Mouse (Mus musculus): ENCODE measurements around the gene Pdcd4. TPM values are rescaled to one million over a fixed set of nuclear protein-coding genes. Genes with fewer than 3 reads are reported as not detected.

The Pdcd4 gene
- total RNA-seq, 1 experiment from 2014 or later: 109 TPM

DNA sequence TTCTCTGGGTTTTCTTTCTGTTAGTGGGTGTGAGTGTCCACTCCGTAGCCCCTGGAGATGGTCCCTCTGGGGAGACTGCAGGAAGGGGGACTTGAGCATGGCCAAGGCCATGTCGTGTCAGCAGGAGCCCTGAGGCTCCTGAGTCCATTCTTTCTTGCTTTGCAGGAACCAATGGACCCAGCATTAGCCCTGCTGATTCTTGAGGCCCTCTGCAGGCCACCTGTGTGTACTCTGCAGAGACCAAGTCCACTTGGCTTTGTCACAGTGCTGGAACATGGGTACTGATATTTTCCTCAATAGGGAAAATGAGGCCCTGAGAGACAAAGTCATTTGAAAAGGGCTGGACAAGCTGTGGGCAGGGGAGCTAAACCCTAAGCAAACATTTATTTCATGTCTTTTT lies 21.5 kb upstream of the Pdcd4 start:
- no peak for DNase-seq

DNA sequence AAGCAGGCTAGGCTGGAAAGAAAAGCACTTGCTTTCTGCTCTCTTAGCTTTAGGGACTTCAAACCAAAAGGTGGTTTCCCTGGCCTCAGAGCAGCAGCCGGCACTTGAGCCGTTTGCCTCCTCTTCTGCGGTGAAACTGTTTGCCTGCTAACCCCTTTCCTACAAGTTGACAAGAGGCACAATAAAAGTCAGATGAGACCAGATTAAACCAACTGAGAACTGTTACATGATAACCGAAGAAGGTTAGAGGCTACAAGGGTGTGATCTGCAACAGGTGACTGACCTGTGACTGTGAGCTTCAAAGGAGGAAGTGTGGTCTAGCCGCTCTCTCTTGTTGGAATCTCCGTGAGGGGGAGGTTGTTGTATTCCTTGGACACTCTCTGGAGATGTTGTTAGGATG lies 20.5 kb upstream of the Pdcd4 start:
- DNase-seq: no peak

DNA sequence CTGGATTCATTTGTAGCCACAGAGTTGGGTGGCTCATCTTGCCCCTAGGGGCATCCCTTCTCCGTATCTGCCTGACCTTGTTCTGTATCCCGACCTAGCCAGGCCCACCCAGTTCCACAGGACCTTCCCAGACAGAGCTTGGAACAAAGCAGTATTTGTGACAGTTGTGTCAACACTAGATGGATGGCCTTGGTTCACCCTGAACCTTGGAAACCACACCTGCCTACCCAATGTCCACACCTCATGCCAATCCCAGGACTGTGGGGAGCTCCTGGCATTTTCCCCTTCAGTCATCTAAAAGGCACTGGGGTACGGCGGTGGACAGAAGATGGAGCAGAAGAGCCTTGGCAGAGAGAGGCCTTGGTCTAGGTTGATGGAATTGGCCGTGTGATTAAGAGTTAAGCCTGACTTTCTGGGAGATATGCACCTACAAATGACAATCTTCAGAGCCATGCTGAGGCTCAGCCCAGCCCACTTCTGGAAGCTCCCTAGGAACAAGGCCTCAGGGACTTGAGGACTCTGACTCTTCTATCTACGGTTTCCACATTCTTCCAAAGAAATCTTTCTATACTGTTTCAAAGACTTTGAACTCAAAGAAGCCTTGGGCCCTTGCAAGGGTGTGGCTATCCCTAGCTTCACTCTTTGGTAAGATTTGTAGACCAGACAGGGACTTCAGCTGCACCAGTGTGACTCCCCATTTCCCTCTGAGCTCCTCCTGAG lies 18.9 kb upstream of the Pdcd4 start:
- DNase-seq: no peak

DNA sequence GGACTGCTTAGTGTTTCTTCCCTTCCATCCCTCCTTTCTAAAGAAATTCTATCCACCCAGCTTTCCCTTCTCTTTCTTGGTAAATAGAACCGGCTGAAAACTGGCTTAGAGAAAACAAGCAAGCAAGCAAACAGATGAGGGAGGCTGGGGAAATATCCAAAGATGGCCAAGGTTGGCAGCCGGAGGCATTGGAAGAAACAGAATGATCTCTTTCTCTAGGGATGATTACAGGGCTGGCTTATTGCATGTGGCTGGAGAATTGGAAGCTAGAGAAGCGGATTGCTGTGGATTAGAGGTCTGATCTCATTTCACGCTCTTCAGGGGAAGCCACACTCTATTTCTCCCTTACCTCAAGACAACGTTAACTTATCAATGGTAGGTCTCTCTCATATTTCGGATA lies 16.8 kb upstream of the Pdcd4 start:
- no peak for DNase-seq

DNA sequence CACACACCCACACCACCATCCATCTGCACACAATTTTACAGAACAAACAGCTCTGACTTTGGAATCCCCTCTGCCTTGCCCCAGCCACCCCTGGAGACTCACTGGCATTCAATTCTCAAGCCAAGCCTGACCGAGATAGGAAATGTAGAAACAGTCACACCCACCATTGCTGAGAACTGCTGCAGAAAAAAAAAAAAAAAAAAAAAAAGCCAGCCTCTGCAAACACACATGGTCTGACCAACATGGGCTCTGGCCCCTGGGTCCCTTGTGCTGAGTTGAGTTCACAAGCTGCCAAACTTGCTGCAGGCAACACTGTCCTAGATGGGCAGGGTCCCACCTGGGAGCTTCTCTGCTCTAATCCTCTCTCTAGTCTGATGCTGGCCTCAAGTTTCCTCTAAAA lies 14.3 kb upstream of the Pdcd4 start:
- no peak for DNase-seq

DNA sequence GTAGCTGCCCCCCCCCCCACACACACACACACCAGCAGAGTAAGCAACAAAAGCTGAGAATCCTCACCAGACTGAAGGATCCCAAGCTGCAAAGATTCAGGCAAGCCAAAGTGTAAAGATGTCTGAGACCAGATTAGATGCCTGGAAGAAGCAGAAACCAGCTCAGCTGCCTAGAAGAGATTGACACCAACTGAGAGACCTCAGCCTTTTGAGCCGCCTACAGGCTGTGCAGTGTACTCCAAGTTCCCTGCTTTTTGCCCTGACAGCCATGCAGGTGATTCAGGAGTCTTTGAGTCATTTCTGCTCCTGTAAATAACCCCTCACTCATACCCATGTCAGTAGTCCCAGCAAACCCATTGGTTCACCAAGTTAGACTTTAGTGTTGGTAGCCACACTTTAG lies 11.6 kb upstream of the Pdcd4 start:
- DNase-seq: no peak

DNA sequence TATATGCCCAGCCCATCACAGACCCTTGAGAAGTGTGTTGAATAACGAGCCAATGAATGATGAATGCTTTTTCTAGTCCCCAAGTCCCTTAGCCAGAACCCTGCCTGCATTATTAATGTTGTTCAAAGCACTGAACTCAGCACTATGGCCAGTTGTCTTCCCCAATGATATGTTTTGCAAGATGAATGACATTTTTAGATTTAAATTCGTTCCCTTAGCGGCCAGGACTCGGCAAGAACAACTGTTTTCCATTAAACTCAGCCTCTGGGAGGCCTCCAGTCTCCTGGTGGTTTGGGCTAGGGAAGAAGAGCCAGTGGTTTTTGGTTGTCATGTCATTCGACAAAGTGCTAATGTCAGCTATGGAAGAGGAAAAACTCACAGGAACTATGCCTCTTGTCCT lies 10.2 kb upstream of the Pdcd4 start:
- DNase-seq: no peak

DNA sequence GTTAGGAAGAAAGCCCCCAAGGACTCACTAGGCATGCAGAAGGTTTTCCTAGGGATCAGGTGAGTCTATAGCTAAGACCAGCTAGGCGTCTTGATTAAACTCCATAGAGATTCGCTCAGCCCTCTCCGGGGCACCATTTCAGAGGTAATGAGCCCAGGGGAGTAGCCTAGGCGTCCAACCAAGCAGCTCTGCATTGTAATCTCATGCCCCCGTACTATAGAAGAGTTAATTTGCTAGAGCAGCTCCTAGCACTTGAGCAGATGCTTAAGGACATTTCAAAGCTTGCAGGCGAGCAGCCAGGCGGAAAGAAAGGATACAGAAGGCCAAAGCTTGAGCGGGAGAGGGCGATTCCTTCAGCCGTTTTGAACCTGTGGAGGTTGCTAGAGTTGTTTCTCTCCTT lies 6.6 kb upstream of the Pdcd4 start:
- DNase-seq: no peak

DNA sequence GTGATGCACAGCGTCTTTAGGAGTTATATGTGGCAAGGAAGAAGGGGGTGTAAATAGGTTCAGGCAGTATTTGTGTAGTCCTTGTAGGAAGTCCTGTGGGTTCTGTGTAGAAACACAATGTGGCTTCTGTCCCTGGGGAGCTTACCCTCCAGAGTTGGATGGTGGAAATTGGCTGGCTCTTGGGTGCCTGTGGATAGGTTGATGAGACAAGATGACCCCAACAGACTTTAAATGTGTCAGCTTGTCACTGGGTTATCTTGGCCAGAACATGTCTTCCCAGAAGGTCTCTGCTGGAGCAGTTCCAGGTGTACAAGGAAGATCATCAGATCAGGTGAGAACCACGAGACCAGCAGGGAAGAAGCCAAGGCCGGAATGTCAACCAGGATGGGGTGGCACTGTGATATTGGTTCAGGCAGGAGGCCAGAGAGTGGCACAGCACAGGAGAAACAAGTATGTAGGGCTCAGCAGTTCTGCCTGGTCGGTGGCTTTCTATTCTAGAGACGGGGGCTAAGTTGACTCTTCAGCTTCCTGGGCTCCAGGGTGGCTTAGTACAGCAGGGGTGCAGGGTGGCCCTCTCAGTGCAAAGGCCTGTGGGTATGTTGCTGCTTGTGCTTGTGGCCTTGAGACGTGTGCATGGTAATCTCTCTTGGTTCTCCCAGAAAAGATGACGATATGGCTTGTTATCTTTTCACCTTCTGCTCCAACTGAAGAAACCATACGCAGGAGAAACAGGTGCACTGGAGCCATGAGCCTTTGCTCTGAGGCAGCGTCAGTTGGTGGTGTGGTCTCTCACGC lies 5.3 kb upstream of the Pdcd4 start:
- DNase-seq: no peak

DNA sequence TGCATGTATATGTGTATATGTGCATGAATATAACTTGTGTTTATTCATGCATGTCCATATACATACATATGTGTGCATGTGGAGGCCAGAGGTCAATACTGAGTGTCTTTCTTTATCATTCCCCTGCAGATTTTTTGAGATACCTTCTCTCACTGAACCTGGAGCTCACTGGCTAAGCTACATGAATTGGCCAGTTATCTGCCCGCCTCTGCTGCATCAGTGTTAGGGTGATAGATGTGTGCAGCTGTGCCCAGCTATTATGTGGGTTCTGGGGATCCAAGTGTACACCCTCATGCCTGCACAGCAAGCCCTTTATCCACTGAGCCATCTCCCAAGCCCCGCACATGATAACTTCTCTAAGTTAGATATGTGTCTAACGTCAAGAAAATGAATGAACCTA lies 4.2 kb upstream of the Pdcd4 start:
- DNase-seq: no peak

DNA sequence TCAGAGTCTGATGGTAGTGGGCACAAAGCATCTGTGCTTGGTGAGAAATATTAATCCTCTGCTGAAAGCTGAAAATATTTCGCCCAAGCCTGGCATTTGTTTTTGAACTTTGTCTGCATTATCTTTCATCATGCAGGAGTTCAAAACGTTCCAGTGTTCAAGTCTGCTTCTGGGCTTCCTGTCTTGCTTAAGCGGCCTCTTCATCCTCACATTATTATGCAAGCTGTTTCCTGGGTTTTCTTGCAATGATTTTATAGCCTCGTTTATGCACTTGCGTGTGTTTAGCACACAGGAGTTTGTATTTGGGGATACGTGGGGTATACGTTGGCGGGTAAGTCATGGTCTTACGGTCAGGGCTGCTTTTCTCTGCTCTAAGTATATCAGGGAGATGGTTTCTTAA lies 3.7 kb upstream of the Pdcd4 start:
- DNase-seq: no peak

DNA sequence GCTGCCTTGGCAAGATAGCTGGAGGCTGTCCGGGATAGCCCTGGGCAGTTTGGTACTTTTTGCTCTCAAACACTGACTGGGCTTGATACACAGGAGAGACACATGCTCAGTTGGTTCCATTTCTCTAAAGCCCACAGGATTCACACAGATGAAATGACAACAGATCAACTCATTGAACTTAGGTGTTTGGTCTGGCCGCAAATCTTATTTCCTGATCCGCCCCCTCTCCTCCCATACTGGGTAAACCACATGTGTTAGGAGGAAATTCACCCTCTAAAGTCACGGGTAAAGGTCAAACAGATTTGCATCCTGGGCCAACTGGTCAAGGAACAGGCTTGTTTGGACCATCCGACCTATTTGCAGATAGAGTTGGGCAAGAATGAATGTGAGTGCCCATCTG lies 2.5 kb upstream of the Pdcd4 start:
- no peak for DNase-seq

DNA sequence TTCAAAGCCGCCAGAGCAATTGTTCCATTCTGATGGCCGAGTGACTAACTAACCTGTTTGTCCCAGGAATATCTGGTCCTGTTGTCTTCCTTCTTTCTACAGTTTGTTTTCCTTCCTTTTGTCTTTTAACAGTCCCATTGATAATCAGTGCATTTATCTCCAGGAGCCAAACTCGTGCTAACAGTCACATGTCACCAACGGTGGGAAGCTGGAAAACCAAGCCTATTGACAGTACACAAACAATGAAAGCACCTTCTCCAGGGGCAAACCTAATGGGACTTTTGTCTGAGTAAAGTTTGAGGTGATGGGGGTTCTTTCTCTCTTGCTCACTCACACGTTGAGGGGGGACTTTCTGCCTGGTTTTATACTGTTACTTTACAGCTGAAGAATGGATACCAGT lies 1.8 kb upstream of the Pdcd4 start:
- DNase-seq: no peak

DNA sequence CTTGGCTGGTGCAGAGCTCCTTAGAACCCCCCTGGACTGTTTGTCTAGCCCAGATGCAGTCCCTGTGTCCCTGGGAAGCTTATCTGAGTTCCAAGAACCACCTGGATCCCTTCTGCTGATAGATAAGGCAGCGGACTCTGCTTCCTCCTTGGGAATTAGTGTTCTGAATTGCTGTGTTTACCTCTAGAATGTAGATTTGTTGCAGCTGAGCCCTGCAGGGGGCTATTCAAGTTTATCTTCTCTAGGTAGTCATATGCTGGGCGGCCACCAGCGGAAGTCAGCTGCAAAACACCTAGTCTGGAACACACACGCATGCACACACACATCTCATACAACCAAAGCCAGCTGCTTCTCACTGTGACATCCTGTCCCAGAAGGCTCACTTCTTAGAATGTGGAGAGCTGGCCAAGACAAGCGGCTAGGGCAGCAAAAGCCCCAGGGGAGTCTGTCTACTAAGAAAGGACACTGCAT lies 1.2 kb upstream of the Pdcd4 start:
- peak; percentile 60 for DNase-seq

DNA sequence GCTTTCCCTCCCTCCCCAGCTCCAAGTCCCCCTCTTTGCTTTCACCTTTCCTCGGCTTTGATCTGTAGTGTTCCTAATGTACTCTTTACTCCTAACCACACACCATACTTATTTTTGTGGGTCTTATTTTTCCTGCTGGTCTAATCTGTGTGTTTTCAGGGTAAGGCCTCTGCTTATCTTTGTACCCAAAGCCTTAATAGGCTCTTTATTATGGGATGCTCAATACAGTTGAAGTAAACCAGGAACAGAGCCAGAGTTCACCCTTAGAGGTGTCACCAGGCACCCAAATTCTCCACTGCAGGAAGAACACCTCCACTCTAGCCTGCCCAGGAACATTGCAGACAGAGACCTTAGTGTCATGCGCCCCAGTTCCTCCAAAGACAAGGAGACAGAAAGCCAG lies 462 bp upstream of the Pdcd4 start:
- DNase-seq: no peak

DNA sequence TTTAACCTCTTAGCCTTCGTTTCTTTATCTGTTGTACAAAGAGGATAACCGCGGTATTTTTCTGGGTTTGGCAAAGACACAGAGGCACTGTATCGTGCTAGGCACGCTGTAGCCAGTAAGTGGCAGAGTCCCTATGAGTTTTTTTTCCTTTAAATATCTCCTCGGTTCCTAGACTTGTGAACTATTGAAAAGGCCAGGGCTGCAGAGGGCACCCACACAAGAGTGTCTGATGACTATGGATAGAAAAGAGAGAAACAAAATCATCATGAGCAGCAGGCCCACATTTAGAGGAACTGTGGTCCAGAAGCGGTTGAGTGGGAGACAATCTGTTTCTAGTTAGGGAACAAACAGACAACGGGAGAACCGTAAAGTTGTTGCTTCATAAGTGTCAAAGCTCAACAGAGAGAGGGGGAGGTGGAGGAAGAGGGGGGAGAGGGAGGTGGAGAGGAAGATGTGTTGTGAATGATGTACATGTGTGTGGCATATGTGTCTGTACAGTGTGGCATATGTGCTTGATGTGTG lies 868 bp downstream of the Pdcd4 start:
- DNase-seq: no peak

DNA sequence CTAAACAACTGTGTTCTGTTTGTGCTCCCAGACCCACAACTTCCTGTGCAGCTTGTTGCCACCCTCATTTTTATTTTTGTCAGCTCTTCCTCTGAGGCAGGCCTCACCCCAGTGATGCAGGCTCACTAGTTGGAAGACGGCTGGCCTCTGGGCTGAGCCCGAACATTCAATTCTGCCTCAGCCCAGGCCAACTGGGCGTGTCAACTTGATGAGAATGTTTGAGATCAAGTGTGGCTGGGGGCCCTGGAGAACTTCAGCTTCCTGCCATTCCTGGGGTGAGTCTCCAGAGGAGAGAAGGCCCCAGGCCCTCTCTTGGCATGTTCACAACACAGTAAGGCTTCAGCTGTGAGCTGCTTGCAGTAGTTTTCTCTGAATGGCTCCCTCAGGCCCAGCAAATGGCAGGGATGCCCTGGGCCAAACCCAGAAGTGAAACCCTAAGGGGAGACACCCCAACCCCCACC lies 1.7 kb downstream of the Pdcd4 start:
- no peak for DNase-seq

DNA sequence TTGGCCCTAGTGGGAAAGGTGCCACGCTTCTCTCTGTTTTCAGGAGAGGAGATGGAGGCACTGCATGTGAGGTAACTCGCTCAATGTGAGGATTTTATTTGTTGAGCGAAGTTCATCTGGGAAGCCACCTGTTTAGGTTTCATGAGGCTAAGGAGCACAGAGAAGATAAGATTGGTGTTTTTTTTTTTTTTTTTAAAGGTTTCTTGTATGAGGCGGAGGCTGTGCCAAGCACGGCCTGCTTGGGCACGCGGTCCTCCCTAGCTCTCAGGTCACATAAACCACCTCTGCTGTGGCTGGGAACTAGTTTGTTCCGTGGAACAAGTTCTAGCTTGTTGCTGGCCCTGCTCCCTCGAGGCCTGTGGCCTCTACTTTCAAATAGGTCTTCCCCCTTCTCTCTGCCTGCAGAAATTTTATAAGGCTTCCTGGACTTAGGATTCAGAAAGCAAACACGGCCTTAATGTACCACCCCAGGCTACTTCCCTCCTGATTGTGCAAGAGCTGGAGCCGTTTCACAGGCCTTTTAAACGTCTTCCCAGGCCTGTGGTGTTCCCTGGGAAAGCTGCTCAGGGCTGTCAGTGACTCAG lies 2.6 kb downstream of the Pdcd4 start:
- DNase-seq: no peak

DNA sequence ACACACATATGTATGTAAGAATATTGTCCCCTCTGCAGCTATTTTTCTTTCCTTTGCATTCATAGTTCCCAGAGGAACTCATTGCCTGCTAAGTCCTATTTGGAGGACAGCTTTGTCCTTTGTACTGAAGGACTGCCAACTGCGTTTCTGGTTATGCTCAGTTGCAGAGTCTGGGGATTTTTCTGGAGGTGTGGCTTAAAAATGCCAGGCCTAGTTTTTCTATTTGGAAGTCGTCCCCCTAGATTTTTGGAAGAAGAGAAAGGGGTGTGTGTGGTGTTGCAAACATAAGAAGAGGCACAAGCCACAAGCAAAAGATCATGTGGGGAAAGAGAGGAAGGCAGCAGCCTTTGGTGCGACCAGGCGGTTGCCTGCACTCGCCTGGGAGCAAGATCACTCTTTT lies 6.0 kb downstream of the Pdcd4 start:
- no peak for DNase-seq

DNA sequence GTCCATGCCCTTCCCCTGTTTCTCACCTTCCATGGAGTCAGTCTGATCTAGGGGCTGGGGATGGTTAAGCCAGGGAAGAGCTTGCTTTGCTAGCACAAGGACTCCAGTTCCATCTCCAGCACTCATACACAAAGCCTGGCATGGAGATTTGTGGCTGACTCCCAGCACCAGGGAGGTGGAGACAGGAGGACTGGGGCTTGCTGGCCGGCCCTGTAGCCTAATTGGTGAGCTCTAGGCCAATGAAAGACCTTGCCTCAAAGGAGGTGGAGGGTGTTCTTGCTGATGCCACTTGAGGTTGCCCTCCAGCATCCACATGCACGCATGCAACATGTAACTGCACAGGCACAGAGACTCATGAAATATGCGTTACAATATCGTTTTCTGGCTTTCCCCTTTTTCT lies 6.5 kb downstream of the Pdcd4 start:
- peak; percentile 36 for DNase-seq

DNA sequence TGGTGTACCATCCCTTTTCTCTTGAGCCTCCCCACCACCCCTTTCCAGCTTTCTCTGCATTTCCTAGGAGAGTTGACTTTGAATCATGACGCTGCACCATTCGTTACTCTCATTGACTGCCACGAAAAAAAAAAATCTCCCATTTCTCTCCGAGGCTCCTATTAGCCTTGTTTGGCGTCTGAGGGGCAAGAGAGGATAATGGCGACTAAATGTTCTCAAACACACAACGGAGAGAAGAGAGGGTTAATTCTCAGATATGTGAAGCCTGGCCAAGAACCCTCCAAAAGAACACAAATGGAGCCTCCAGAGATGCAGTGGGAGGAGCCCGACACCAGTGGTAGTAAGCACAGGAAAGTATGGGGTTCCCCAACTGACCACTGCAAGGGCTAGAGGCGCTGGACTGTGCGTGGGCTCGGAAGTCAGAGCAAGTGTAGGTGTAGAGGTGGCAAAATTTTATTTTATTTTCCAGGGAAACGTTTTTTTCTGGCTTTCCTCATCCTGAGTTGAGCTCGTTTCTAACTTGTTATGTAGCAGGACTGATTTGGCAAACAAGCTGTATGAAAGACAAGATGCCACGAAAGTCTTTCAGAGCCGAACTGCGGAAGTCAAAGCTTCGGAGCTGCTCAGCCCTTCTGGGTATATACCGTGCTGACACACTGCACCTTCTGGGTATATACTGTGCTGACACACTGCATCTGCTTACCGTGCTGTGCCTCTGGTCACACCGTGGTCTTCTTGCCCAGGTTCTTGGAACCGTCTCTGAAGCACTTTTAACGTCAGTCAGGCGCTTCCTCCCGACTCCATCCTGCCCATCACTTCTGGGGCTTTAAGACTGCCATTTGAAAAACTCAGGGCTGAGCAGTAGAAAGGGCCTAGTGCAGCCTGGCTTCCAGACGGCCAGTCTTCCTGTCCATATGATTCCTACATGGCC lies 7.2 kb downstream of the Pdcd4 start:
- DNase-seq: no peak

Measured in adrenal gland, postnatal 14 days (tissue).